Mouse (Mus musculus) thymus, postnatal 25 days (tissue): ENCODE data around the gene Slc4a3.

Experiments
- DNase-seq: peaks from one replicate; pipeline ENCODE4 v3.0.0; 2022

Gene Slc4a3

DNA sequence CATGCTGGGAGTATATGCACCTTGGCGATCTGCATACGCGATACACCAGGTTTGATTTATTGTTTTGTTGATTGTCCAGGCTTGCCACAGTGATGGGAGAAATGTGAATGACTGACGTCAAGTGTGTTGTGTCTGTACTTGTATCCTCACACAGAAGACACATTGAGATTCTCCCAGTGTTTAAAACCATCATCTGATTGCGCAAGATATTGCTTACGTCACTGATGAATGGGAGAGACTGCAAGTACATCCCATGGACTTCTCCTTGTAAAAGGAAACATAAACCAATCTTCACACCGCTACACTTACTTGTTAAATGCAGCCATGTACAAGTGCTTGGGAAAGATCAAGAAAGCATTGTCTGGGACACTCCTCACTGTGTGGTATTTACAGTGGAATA lies 62.2 kb downstream of the Slc4a3 start:
- no peak for DNase-seq

DNA sequence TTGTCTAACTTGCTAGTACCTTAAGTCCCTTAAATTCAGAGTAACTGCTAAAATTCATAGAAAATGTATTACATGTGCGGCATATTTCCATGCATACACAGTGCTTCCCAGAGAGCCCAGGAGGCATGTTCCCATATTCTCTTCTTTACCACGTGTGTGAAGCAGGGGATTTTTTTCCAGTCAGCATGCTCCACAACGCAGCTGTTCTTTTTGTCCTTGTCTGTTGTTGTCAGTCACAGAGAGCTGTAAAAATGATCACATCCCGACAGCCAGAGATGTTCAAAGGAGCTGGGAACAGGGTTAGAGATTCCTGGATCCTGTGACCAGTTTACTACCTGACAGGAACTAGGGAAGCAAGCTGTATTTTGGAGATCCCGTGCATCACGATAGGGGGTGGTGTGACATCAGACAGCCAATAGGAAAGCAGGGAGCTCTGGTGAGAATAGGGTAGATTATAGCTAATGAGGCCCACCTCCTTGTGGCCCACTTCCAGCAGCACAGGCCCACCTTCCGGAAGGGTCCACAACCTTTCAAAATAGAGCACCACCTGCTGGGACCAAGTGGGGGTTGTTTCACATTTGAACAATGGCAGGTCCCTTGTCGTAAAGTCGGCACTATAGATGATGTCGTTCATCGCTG lies 62.7 kb downstream of the Slc4a3 start:
- no peak for DNase-seq

DNA sequence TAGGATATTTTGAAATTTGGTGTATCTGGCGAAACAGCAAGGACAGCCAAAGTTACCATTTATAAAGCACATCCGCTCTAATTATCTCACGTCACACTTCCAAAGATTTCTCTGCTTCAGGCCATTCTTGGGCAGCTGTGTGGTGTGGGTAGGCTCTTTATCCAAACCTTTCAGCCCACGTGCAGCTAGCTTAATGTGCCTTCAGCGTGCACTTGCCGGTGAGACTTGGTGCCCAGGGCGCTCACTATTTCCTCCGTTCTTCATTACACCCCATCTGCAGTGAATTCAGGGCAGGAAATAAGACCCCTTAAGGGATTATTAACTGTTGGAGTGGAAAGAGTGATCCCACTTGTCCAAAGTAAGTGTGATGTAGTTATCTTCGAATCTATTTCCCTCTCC lies 63.2 kb downstream of the Slc4a3 start:
- DNase-seq, result no peak

DNA sequence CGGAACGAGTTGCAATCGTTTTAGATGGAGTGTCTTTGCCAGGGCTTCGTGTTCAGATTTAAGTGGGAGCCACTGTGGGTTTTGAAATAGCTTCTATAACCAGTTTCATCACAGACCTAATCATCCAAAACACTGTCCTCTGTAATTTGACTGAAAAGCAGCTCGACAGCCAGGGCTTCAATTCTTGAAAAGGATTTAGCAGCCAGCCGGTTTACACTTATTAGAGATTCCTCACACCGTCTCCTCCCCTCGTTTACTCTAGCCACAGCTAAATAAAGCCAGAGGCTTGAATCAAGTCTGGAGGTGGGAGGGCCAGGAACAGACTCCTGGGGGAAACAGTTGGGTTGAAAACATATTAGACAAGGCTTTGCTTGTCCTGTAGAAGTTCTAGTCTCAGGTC lies 64.5 kb downstream of the Slc4a3 start:
- DNase-seq, result no peak
